Mouse (Mus musculus) embryonic facial prominence, embryonic 12.5 days (tissue): ENCODE results near the gene Zbtb16. TPM values are rescaled to one million over a fixed set of nuclear protein-coding genes. Genes with fewer than 3 reads are reported as not detected.

Source experiments
- ATAC-seq: fragments of 200-750 bp; cut with Nextera tagmentation; 2 replicates; pipeline ENCODE4 v1.8.0; 2017; ENCODE audit not compliant: insufficient number of reproducible peaks, insufficient read depth, low FRiP score, low TSS enrichment
- H3K27ac ChIP-seq: fragments of 300-500 bp; sonication (generic); 2 replicates; pipeline ENCODE4 v1.5.1; 2016; ENCODE audit warnings: mild to moderate bottlenecking
- H3K27me3 ChIP-seq: fragments of 300-500 bp; sonication (generic); 2 replicates; pipeline ENCODE4 v1.6.1; 2016; ENCODE audit warnings: mild to moderate bottlenecking, moderate library complexity
- H3K36me3 ChIP-seq: fragments of 300-500 bp; sonication (generic); 2 replicates; pipeline ENCODE4 v1.6.1; 2016; ENCODE audit warnings: mild to moderate bottlenecking
- H3K4me1 ChIP-seq: fragments of 300-500 bp; sonication (generic); 2 replicates; pipeline ENCODE4 v1.6.1; 2016
- H3K4me2 ChIP-seq: fragments of 300-500 bp; sonication (generic); replicated peaks from 2 replicates; pipeline ENCODE4 v1.6.1; 2016; ENCODE audit warnings: mild to moderate bottlenecking, moderate library complexity
- H3K4me3 ChIP-seq: fragments of 300-500 bp; sonication (generic); 2 replicates; pipeline ENCODE4 v1.5.1; 2016; ENCODE audit warnings: mild to moderate bottlenecking
- H3K9ac ChIP-seq: fragments of 300-500 bp; sonication (generic); 2 replicates; pipeline ENCODE4 v1.6.1; 2016; ENCODE audit warnings: mild to moderate bottlenecking, moderate library complexity
- H3K9me3 ChIP-seq: fragments of 300-500 bp; sonication (generic); 2 replicates; pipeline ENCODE4 v1.6.1; 2016; ENCODE audit warnings: mild to moderate bottlenecking, moderate library complexity
- WGBS: fragments of 180-500 bp; shearing (Covaris S2); methylation state at CpG from one replicate; pipeline ENCODE4 v1.1.7; 2016; 5-methylcytosine and 5-hydroxymethylcytosine counted together
- polyA plus RNA-seq: library from polyadenylated mRNA; unstranded; fragments of >200 nt; fragmentation: Nextera tagmentation; extraction: Ambion mirVana; gene quantifications from 2 replicates; pipeline ENCODE4 v1.2.1, GENCODE M21; 2016

The Zbtb16 gene
- polyA plus RNA-seq, 1 experiment from 2014 or later: 4.1 TPM

GRCm38 (mm10) chr9:48798044-48798443, 38.0 kb downstream of the Zbtb16 start:
- WGBS: 83% methylated on average over 6 of the region's 6 CpGs
- no peaks in the 10 kb centered on the region for H3K27me3 ChIP-seq
- H3K4me1 ChIP-seq: peaks cover 11% of the 10 kb centered on the region

GRCm38 (mm10) chr9:48796267-48796822, 39.7 kb downstream of the Zbtb16 start:
- Histone ChIP-seq H3K9ac (no peak overlapping the region), H3K4me1 (peaks cover 11% of the 10 kb centered on the region), H3K4me3 (no peak overlapping the region), H3K27ac (no peak overlapping the region), H3K36me3 (no peaks in the 10 kb centered on the region), H3K27me3 (no peaks in the 10 kb centered on the region), H3K9me3 (no peaks in the 10 kb centered on the region), H3K4me2 (no peak overlapping the region)
- no peak for ATAC-seq
- WGBS: 53% methylated on average over 11 of the region's 11 CpGs

More at GRCm38 (mm10) chr9:48798044-48798443, 38.0 kb downstream of the Zbtb16 start:
- no peak for ATAC-seq
- Histone ChIP-seq H3K9me3 (no peaks in the 10 kb centered on the region), H3K27ac (no peak overlapping the region), H3K36me3 (no peaks in the 10 kb centered on the region), H3K4me2 (no peak overlapping the region), H3K9ac (no peak overlapping the region), H3K4me3 (no peak overlapping the region)

GRCm38 (mm10) chr9:48795740-48796139, 40.3 kb downstream of the Zbtb16 start:
- WGBS: 66% methylated on average over 10 of the region's 10 CpGs
- H3K36me3 ChIP-seq: no peaks in the 10 kb centered on the region
- no peak overlapping the region for H3K4me2 ChIP-seq
- H3K27ac ChIP-seq: no peak overlapping the region
- no peak for ATAC-seq
- no peaks in the 10 kb centered on the region for H3K9me3 ChIP-seq
- H3K27me3 ChIP-seq: no peaks in the 10 kb centered on the region
- no peak overlapping the region for H3K9ac ChIP-seq
- peaks cover 8% of the 10 kb centered on the region for H3K4me1 ChIP-seq
- H3K4me3 ChIP-seq: no peak overlapping the region

- 15% methylated on average over 8 of the region's 8 CpGs for WGBS
- no peaks in the 10 kb centered on the region for H3K9me3 ChIP-seq
- no peaks in the 10 kb centered on the region for H3K36me3 ChIP-seq
- peak overlapping the region; percentile 23; the same call in 1 of the 2 replicates for H3K27ac ChIP-seq
- peaks cover 8% of the 10 kb centered on the region for H3K4me1 ChIP-seq
- ATAC-seq: no peak
- no peaks in the 10 kb centered on the region for H3K27me3 ChIP-seq
- H3K4me2 ChIP-seq: no peak overlapping the region
- H3K9ac ChIP-seq: 0 out of 2 replicates have a peak overlapping the region, but pooled peaks have one; percentile 15
- no peak overlapping the region for H3K4me3 ChIP-seq
Observed at GRCm38 (mm10) chr9:48795095-48795494, 40.9 kb downstream of the Zbtb16 start.

- Histone ChIP-seq H3K4me2 (no peak overlapping the region), H3K27me3 (no peaks in the 10 kb centered on the region)
- 66% methylated on average over 2 of the region's 2 CpGs for WGBS
Observed at GRCm38 (mm10) chr9:48794463-48794862, 41.6 kb downstream of the Zbtb16 start.

DNA sequence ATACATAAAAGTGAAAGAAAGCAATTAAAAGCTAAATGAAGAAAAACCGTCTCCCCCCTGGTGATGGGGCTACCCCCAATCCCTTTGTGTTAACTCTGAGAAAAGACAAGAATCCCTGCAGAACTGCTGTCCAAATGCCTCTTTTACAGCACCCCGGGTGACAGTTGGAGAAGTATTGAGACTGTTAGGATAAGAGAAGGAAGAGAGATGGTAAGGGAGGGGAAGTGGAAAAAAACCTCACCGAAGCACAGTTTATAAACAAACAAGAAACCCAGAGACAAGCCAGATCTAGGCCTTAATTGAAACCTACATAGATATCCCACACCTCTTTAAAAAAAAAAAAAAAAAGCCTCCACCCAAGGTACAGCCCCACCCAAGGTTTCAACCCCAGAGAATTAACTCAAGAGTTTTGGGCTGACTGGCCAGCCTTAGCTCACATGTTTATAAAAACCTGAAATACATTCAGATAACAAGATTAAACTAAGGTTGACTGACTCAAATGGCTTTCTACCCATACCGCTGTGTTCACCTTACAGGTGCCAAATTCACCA, 42.3 kb downstream of the Zbtb16 start:
- no peak overlapping the region for H3K27ac ChIP-seq
- no peak overlapping the region for H3K4me2 ChIP-seq
- H3K4me1 ChIP-seq: peaks cover 8% of the 10 kb centered on the region
- 67% methylated on average over 4 of the region's 4 CpGs for WGBS
- no peaks in the 10 kb centered on the region for H3K36me3 ChIP-seq
- no peaks in the 10 kb centered on the region for H3K9me3 ChIP-seq
- ATAC-seq: no peak
- H3K4me3 ChIP-seq: no peak overlapping the region
- H3K27me3 ChIP-seq: no peaks in the 10 kb centered on the region
- no peak overlapping the region for H3K9ac ChIP-seq

More at GRCm38 (mm10) chr9:48794463-48794862, 41.6 kb downstream of the Zbtb16 start:
- Histone ChIP-seq H3K27ac (0 out of 2 replicates have a peak overlapping the region, but pooled peaks have one; percentile 23), H3K9ac (no peak overlapping the region), H3K4me1 (peaks cover 8% of the 10 kb centered on the region), H3K4me3 (no peak overlapping the region), H3K9me3 (no peaks in the 10 kb centered on the region), H3K36me3 (no peaks in the 10 kb centered on the region)
- ATAC-seq: no peak

DNA sequence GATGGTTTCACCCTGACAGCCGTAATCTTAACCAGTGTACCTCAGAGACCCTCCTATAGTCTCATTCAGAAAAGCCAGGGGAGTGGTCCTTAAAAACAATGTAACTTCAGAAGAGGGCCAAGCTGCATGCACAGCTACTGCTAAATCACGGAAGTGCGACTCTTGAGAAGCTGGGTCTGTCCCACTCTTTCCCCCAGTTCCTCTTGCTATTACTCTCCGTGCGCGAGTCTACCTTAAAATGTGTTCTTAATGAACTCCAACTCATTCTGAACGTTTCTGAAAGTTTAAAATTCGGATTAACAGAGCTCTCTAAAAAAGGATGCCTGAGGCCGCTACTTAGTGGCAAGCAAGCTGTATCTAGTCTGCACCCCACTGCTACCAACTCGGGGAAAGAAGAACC, 45.4 kb downstream of the Zbtb16 start:
- 64% methylated on average over 10 of the region's 10 CpGs for WGBS
- no peaks in the 10 kb centered on the region for H3K27me3 ChIP-seq
- no peak overlapping the region for H3K4me3 ChIP-seq
- no peak overlapping the region for H3K9ac ChIP-seq
- peaks cover 16% of the 10 kb centered on the region for H3K4me1 ChIP-seq
- H3K4me2 ChIP-seq: no peak overlapping the region
- ATAC-seq: no peak
- no peaks in the 10 kb centered on the region for H3K9me3 ChIP-seq
- H3K27ac ChIP-seq: no peak overlapping the region
- H3K36me3 ChIP-seq: no peaks in the 10 kb centered on the region

DNA sequence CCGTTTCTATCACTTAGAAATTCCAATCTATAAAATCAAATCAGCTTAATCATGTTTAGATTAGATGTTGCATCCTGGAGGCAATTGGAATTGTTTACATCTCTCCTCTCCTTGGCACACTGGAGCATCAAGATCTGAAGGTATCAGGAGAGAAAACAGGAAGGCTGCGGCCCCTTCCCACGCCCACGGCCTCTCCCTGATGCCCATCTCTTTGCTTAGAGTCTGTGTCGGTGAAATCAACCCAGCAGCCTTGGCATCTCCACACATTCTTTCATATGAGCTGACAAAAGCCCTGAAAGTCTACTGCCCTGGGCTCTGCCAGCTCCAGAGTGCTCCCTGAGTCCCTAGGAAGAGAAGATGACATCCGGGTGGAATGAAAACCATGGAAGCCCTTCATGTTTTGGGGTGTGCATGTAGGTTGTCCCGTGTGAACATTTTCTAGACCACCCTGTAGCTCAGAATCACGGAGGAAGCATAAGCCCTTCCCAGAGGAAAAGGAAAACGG, 48.1 kb downstream of the Zbtb16 start:
- H3K4me2 ChIP-seq: no peak overlapping the region
- ATAC-seq: no peak
- 65% methylated on average over 9 of the region's 9 CpGs for WGBS
- H3K27ac ChIP-seq: no peak overlapping the region
- no peaks in the 10 kb centered on the region for H3K27me3 ChIP-seq
- no peak overlapping the region for H3K9ac ChIP-seq
- H3K4me1 ChIP-seq: peaks cover 8% of the 10 kb centered on the region; the same call in 1 of the 2 replicates
- no peaks in the 10 kb centered on the region for H3K36me3 ChIP-seq
- no peak overlapping the region for H3K4me3 ChIP-seq
- no peaks in the 10 kb centered on the region for H3K9me3 ChIP-seq

DNA sequence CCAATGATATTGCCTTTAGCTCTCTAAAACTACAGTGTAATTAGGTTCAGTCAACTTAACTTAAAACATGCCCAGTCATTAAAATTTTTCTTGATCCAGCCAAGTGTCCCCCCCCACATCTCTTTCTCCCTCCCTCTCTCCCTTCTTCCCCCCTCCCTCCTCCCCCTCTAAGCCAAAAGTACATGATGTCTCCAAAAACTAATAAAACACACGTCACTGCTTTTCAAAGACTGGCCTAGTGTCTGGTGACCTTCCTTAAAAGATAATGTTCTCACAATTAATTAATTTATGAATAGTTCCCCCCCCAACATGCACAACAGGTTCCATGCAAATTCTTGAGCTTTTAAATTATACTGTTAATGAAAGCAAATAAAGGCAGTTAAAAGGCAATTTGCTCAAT, 48.7 kb downstream of the Zbtb16 start:
- no peaks in the 10 kb centered on the region for H3K36me3 ChIP-seq
- no peaks in the 10 kb centered on the region for H3K9me3 ChIP-seq
- WGBS: 37% methylated on average over 1 of the region's 1 CpGs
- H3K9ac ChIP-seq: no peak overlapping the region
- H3K4me1 ChIP-seq: peaks cover 8% of the 10 kb centered on the region; the same call in 1 of the 2 replicates
- H3K27me3 ChIP-seq: no peaks in the 10 kb centered on the region
- no peak overlapping the region for H3K27ac ChIP-seq
- no peak overlapping the region for H3K4me2 ChIP-seq
- no peak for ATAC-seq
- H3K4me3 ChIP-seq: no peak overlapping the region

GRCm38 (mm10) chr9:48786814-48787213, 49.2 kb downstream of the Zbtb16 start:
- H3K4me2 ChIP-seq: no peak overlapping the region
- no peaks in the 10 kb centered on the region for H3K9me3 ChIP-seq
- H3K4me1 ChIP-seq: peaks cover 8% of the 10 kb centered on the region; the same call in 1 of the 2 replicates

DNA sequence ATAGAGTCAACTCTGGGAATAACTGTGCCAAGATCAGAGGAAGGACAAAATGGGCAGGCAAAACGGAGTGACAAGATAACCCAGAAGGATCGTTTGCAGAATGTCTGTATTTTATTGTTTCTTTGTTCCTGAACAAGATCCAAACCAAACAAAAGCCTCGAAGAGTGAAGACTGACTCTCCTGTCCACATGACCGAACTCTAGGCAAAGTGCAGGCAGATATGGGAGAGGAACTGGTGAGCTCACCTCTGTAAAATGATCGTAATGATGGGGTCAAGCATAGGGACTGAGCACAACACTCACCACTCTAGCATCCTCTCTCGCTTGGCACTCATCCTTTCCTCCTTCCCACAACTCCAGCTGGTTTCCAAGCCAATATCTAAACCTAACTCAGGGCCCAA, 51.1 kb downstream of the Zbtb16 start:
- H3K4me3 ChIP-seq: no peak overlapping the region
- peaks cover 8% of the 10 kb centered on the region; the same call in 1 of the 2 replicates for H3K4me1 ChIP-seq
- H3K9me3 ChIP-seq: no peaks in the 10 kb centered on the region
- H3K27ac ChIP-seq: no peak overlapping the region
- WGBS: 82% methylated on average over 6 of the region's 6 CpGs
- no peak overlapping the region for H3K4me2 ChIP-seq
- no peak overlapping the region for H3K9ac ChIP-seq
- ATAC-seq: no peak
- no peaks in the 10 kb centered on the region for H3K36me3 ChIP-seq
- H3K27me3 ChIP-seq: no peaks in the 10 kb centered on the region

More at GRCm38 (mm10) chr9:48786814-48787213, 49.2 kb downstream of the Zbtb16 start:
- ATAC-seq: no peak
- H3K27me3 ChIP-seq: no peaks in the 10 kb centered on the region
- H3K36me3 ChIP-seq: no peaks in the 10 kb centered on the region
- H3K27ac ChIP-seq: no peak overlapping the region
- no peak overlapping the region for H3K4me3 ChIP-seq
- H3K9ac ChIP-seq: no peak overlapping the region
- WGBS: 26% methylated on average over 6 of the region's 6 CpGs

- no peaks in the 10 kb centered on the region for H3K36me3 ChIP-seq
- 67% methylated on average over 4 of the region's 4 CpGs for WGBS
- H3K27ac ChIP-seq: no peak overlapping the region
- no peak for ATAC-seq
- H3K9me3 ChIP-seq: no peaks in the 10 kb centered on the region
- H3K4me2 ChIP-seq: no peak overlapping the region
- H3K9ac ChIP-seq: no peak overlapping the region
- H3K4me1 ChIP-seq: peaks cover 7% of the 10 kb centered on the region; the same call in 1 of the 2 replicates
- no peak overlapping the region for H3K4me3 ChIP-seq
- no peaks in the 10 kb centered on the region for H3K27me3 ChIP-seq
Observed at GRCm38 (mm10) chr9:48783292-48783691, 52.7 kb downstream of the Zbtb16 start.
